Mouse (Mus musculus) megakaryocyte, embryonic 14.5 days (primary cell): ENCODE data around the gene Sertad1.

Experiments
- FLI1 ChIP-seq: IDR thresholded peaks from 2 replicates; pipeline ENCODE4 v1.6.1; 2012; ENCODE audit warnings: low read length, inconsistent platforms, mixed read lengths
- GATA1 ChIP-seq: IDR thresholded peaks from 3 replicates; pipeline ENCODE4 v1.6.1; 2012; ENCODE audit warnings: mixed read lengths, low read length, inconsistent platforms, borderline replicate concordance

DNA sequence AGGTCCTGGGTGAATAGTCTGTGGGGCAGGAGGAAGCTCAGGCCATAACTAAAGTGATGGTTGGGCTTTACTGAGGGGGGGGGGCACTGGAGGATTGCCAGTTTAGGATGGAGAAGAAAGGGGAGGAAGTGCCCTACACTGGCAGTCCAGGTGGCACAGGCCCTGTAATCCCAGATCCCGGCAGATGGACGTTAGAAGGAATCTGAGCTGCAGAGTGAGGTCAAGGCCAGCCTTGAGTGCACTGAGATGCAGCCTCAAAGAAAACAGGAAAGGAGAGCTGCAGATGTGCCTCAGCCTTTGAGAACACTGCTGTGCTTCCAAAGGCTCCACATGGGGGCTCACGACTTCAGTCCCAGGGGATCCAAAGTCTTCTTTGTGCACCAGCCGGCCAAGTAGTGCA lies 19.1 kb upstream of the Sertad1 start:
- TF ChIP-seq GATA1 (no peak), FLI1 (no peak)
